Mouse (Mus musculus) neural tube, embryonic 10.5 days (tissue): Measurements from ENCODE around the gene Mcu.

Experiments used
- DNase-seq: peaks from one replicate; pipeline ENCODE4 v3.0.0-alpha.2; 2017; ENCODE audit warnings: low spot score; ENCODE audit errors: extremely low spot score

The Mcu gene

DNA sequence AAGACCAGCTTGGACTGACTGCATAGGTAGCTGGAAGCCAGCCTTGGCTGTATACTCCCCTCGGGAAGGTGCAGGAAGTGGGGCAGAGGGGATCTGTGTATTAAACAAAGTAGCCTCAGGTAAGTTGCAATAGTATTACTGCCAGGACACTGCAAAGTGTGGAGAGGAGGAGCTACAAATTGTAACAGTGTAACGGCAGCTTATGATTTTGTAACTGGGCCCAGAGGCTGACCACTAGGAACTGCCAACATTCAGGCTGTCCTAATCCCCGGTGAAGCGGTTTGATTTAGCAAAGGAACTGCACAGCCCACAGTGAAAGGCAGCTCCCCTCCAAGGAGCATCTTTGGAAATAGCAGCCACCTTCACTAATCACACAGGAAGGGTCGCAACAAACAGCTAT, 3.2 kb downstream of the Mcu start:
- DNase-seq = no peak

DNA sequence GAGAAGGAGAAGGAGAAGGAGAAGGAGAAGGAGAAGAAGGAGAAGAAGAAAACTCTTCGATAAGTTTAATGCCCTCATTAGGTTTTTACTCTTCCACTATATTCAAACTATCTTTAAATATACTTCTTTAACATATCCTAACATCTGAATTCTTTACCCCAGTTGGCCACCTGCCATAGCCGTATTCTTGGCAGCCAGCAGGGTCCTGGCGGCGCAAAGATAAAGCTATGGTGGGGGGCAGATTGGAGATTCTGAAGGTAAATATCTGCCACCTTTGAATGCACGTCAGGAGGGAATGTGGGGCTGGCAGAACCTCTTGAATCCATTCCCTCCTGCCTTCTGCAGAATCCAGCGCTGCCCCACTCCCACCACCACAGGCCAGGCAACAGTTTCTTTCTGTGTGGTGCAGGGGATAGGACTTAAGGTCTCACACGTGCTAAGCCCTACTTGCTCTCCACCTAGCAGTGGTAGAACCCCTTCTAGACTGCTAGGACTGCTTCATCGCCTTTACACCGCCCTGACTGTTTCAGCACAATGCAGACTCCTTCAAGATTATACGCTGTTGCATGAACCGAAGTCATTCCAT, 11.5 kb downstream of the Mcu start:
- no peak for DNase-seq

DNA sequence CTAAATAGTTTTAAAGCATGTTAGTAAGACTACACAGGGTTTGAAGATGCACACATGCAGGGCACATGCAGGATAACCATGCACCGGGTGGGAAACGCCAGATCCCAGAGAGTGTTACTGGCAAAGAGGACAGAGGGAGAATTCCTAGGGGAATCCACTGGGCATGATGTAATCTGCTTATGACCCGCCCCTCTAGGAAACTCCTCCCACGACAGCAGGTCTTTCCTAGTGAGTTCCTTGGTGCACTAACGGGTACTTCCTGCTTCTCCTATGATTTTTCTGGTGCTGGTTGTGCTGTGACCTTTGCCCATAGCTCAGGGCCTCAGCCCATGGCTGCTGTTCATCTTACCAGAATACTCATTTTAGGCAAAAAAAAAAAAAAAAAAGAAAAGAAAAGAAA, 12.6 kb downstream of the Mcu start:
- DNase-seq = no peak

DNA sequence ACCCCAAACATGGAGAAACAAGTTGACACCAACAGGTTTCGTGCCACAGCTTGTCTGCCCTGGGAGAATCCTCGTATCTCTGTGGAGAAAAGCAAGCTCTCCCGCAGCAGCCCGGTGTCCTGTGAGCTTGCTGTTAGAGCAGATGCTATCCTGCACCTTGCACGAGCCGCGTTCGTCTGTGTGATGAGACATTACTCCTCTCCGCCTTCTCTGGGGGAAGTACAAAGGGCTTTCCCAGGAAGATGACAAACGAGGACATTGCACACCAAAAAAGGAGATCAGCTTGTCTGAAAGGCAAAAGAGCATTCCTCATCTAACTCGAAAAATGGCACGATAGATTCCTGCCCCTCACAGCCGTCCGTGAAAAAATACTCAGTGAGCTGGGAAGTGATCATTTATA, 13.6 kb downstream of the Mcu start:
- no peak for DNase-seq

DNA sequence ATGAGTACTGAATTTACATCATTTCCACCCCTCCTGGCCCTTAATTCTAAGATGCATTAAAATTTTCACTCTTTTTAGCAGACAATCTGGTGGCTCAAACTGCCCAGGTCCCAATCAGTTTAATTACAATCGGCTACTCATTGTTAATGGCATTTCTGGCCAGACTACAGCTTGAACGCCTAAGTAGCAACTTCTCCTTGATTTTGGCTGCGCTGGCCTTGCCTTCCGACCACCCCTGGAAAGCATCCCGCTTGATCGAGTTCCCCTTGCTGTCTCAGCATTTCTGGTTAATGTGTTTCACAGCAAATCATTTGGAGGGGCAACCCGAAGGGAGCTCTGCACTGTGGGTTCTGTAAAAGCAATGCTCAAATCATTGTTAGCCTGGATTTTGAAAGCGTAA, 14.4 kb downstream of the Mcu start:
- no peak for DNase-seq

DNA sequence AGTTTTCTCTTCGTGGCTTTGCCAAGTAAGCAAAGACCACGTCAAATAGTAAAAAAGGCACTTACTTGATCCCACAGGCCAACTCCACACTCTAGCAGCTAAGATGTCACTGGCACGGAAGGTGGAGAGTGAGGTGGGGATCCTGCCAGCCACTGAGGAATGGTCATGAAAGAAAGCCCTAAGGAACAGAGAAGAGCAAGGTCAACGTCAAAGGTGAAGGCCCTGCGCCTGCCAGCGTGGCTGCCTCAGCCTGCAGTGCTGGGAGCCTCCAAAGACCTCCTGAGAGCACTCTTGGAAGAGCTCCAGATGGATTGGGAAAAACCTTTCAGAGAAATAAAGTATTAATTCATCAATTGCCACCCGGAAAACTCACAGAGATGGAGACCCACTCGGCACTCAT, 16.0 kb downstream of the Mcu start:
- DNase-seq = no peak

DNA sequence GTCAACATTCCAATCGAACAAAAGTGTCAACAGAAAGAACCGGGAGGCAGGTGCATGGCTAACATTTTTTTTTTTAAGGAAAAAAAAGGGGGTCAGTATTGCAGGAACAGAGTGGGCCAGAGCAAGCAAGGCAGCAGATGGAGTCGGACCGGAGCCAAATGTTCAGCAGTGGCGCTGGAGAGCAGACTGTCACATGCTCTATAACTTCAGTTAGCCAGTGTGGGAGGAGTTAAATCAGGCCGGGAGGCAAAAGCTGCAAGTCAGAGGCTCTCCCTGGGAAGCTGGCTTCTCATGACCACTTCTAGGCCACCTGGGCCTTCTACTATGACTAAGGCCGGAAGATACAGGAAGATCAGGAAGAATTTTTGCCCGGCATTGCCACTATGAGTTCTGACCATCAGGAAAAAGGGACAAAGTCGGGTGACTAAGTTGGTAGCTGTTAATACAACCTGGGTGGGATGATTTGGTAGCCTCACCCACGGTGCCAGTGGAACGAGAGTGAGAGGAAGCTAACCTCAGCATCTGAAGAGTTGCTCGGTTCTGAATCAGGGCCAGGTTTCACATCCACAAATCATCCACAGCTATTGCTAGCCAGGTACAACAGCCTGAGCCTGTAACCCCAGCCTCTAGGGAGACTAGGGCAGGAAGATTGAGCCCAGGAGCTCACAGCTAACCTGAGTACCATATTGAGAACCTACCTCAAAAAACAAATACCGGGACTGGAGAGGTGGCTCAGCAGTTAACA, 22.5 kb downstream of the Mcu start:
- DNase-seq = no peak

DNA sequence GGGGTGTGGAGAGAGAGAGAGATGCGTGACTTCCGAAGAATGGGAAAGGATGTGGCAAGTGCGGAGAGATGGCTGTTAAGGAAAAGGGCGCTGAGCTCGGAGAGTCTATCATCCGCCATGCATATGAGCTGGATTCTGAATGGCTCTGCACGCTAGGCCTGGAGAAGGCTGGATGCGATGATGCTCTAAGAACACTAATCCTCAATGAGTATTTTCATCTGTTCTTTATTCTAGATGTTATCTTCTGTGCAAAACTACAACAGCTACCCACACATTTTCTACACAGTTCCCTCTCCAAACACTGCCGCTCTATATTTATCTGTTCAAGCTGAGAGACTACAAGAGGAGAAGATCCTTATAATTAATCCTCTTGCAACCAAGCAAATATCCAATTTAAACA, 25.9 kb downstream of the Mcu start:
- no peak for DNase-seq

DNA sequence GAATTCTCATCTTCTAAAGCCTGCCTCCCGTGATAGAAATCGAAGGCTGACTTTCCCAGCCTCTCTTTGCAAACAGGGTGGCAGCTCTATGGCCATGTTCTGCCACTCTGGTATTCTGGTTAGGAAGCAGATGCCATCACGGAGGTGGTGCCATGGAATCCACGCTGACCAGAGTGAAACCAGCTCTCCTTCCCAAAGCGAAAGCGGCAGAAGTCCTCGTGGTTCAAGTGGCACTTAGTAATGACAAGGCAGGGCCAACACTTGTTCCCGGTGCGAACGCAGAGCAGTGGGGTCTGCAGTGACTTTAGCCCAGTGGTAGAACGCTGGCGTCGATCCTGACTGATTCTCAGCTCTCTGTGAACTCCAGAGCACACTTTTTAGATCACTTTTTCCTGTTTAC, 26.6 kb downstream of the Mcu start:
- DNase-seq = no peak

DNA sequence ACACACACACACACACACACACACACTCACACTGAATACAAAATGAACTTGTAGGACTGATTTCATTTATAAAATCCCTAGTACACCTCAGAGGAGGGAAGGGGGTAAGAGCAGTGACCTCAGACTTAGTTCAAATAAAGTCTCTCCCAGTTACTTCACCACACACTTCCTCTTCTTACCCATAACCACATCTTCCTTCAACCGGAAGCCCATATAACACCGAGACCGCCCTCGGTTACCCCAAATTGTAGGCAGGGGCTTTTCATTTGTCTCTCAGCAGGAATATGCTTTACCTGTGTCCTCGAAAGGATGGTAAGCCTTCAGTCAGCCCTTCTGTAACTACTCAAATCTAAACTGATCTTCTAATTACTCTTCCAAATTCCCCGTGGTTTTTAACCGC, 27.1 kb downstream of the Mcu start:
- DNase-seq = no peak

DNA sequence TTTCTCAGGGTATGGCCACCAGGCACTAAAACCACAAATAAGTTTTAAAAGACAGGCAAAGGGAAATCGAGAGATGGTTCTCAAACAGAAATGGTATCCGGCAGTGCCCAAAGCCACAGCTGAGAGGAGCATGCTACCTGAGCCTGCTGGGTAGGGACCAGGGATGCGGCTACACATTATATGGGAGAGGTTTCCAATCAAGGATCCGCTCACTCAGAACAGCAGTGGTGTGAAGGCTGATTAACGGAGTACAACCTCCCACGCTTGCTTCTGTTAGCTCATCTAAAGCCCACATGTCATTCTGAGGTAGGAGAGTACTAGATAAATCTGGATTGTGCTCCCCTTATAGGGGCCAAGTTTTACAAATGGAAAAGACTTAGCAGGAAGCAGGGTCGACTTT, 28.4 kb downstream of the Mcu start:
- DNase-seq = no peak

DNA sequence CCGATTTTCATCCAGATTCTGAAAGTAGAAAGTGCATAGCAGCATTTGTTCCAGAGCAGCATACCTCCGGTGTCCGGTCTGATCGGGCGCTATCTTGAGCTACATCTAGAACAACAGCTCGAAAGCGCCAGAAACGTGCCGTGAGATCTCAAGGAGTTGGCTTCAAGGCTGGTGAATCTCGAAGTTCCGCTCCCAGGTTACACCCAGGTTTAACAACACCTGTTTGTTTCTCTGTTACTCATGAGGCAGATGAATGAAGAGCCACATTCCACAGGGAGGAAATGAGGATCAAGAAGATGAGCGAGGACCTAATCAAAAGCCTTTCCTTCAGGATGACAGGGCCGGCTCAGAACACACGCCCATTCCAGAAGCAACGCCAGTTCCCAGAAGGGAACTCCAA, 29.7 kb downstream of the Mcu start:
- no peak for DNase-seq

DNA sequence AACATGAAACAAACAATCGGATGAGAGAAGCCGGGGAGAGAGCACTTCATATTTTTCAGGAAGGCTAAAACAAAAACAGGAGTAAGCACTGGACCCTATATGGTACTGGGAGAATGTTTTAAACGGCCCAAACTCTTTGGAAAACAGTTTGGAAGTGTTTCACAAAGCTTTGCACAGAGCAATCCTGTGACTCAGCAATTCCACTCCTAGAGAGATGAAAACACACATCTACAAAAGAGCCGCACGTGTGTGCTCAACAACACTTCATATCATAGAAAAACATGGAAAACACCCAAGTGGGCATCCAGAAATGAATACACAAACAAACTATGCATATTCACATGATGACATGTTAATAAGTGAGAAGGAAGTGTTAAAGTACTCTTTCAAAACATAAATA, 30.9 kb downstream of the Mcu start:
- no peak for DNase-seq

DNA sequence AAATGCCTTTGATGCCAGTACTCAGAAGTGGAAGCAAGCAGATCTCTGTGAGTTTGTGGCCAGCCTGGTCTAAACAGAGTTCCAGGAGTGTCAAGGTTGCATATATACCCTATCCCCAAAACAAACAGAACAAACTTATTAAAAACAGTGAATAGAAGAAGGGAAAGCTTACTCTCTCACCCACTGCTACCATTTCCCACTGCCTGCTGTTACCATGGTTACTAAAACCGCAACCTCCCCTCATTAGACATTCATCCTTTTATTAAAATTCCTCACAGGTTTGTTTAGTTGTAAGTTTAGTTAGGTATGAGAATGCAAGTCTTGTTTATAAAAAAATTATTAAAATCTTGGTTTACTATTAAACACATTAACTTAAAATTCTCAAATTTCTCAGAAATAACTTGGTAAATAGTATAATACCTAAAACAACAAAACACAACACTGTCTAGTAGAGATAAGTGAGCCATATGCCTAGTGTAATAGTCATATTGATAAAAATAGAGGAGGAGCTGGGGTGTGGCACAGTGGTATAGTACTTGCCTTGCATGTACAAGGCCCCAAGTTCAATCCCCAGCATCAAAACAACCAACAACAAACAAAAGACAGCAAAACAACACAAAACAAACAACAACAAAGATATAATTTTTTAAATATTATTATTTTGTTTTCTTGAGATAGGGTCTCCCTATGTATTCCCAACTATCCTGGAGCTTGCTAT, 34.5 kb downstream of the Mcu start:
- DNase-seq = no peak

DNA sequence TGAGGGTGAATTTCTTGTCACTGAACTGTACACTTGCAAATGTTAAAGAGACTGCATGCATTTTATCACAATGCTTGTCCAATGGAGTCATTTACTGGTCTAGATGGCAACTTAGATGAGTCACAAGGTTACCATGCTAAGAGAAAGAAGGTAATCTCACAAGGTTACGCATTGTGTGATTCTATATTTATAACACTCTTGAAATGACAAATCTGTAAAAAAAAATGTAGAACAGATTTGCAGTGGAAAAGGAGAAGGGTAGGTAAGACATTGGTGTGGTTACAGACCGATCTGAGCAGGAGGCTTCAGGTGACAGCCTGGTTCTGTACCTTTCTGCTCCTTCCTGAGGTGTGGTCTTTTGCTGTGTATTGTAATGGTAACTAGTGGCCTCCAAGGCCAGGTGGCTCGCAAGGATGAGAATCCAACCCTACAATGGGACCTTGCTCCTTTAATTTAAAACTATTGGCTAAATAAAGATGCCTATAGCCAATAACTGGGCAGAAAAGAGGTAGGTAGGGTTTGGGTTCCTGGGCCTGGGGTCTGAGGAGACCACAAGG, 35.8 kb downstream of the Mcu start:
- DNase-seq = no peak

DNA sequence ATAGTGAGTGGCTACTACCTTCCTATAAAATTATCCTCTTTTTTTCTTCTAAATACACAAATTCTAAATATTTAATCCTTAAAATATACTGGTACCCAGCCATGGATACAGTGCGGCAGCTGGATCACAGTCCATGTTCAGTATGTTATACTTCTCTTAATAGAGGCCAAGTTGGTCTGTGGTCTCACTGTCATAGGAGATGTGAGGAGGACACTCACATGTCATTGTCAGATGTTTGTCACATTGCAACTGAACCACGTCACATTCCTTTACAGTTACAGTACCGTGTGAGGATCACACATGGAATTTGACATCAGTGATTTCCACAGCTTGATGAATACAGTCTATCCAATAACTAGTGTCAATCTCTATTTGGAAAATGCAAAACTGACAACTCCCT, 36.8 kb downstream of the Mcu start:
- DNase-seq = no peak

DNA sequence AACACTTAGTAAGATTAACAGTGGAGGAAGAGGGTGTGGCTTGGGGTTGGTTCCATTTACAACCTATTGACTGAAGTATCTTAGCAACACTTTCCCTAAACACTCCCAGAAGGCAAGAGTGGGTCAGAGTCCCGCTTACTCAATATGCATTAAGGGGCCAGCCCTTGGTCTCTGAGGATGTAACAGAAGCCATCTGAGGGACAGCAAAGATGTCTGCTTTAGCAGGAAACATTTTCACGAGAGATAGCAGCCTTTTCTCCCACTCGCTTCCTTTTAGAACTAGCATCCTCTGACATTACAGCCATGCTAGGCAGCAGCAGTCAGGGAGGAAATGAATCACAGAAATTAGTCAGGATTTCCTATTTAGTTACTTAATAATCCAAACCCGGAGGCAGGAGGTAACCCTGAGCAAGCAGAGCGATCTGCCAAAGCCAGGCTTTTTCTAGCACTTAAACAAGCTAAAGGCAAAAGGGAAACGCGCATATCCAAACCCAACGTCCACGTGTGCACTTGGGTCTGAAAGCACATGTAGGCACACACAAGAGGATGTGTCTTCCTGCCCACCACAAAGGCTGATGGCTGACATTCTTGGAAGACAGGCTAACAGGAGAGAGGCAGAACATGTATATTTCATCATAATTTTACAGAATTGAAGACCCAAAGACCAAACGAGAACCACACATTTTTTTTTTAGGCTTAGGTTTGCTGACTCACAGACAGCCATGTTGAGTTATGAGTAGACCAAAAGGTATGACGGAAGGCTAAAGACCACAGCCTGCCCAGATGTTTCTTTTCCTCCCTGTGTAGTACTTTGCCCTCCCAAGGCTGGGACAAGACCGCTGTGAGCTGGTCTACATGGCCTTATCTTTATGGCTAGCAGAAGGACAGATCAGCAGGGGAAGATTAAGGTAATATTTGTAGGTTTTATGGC, 38.4 kb downstream of the Mcu start:
- no peak for DNase-seq

DNA sequence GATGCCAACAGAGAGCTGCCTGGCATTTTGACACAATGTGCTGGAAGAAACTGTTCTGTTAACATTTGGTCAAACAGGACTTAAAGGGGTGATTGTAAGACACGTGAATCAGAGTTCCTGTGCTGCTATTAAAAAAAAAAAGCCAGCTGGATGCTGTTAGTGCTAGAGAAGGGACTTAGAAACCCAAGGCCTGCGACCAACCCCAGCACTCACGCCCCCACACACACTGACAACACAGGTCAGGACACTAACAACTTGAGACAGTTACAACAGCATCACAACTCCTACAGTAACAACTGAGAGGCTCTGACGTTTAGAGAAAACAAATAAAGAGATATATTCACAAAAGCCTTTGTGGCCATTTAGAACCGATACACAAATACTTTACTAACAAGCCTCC, 40.2 kb downstream of the Mcu start:
- no peak for DNase-seq

DNA sequence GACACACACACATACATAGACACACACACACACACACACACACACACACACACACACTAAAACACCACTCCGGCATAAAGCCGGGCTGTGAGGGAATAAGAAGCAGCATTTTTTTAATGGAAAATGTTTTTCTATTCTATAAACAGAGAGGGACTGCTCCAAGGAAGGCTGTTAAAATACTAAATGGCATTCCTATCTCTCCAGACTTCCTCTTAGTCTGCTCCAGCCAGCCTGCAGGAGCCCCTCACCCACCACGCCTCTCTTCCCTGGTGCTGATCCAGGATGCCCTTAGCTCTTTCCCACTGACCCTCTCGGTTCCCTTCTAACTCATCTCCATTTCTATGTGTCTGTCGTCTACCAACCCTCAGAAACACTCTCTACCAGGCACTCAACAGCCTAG, 44.5 kb downstream of the Mcu start:
- DNase-seq = no peak

DNA sequence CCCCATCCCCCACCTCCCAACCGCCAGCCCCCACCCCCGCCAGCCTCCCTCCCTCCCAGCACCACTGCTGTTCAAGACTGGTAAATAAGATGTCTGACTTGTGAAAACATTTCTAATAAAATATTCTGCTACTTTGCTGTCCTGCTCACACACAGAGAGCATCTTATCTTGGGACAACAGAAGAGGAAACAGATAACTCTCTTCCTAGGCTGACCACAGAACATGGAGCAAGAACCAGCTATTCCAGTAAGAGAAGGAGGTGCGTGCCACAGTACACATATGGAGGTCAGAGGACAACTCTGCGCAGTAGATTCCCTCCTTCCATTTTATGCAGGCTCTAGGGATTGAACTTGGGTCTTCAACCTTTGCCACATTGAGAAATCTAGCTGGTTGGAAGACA, 45.2 kb downstream of the Mcu start:
- DNase-seq = no peak

DNA sequence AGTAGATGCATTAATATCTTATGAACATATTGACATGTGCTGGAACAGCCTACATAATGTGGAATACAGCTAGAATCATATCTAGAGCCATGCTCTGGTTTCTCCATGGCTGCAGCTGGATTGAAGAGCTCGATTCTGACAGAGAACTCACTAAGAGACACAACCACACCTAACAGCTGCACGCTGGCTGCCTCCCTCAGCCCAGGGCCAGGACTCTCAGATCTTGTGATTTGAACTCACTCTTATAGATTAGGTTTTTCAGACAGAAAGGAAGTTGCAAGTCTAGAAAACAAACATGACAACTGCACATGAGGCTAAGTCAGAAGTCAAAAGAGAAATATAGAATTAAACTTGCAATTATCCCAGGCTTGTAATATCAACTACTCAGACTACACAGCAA, 45.7 kb downstream of the Mcu start:
- DNase-seq = no peak

DNA sequence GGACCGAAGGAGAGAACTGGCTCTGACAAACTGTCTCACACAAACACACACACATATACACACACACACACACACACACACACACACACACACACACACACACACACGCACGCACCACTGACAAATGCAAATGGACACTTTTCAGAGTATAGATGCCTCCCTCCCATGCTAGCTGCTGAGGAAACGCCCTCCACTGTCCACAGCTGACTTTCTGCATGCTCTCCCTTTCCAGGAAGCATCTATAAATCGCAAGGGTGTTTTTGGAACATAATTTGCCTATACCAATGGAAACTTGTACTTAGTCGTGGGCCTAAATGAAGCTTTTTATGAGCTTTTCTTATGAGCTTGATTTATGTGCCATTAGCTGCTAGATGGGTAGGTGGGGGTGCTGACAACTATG, 46.1 kb downstream of the Mcu start:
- no peak for DNase-seq
